Mouse (Mus musculus): ENCODE measurements around the gene Wdr92. TPM values are rescaled to one million over a fixed set of nuclear protein-coding genes. Genes with fewer than 3 reads are reported as not detected.
A peak's percentile ranks its signal among the peaks of the same experiment; 100 is the strongest.

Gene Wdr92
- polyA plus RNA-seq (2015; fragmentation: Nextera tagmentation; extraction: Ambion mirVana), result 24.7 and 27.2 TPM in 2 replicates

GRCm38 (mm10) chr11:17181807-17182206 is at the start of gene Wdr92:
Gene Wdr92 (plus strand): TSS chr11:17182107.
- Histone ChIP-seq H3K4me2 (replicated peaks) (no peak within 1 kb of the TSS), H3K27ac (no peak within 1 kb of the TSS), H3K4me3 (replicated peaks) (no peak within 1 kb of the TSS), H3K9me3 (no peaks in the 10 kb centered on the region), H3K36me3 (no peaks in the 10 kb centered on the region), H3K4me1 (replicated peaks) (no peaks in the 10 kb centered on the region), H3K27me3 (replicated peaks) (no peaks in the 10 kb centered on the region), H3K9ac (no peak within 1 kb of the TSS)
- ATAC-seq, result no peak
- 79% methylated on average over 3 of the region's 3 CpGs for WGBS

DNA sequence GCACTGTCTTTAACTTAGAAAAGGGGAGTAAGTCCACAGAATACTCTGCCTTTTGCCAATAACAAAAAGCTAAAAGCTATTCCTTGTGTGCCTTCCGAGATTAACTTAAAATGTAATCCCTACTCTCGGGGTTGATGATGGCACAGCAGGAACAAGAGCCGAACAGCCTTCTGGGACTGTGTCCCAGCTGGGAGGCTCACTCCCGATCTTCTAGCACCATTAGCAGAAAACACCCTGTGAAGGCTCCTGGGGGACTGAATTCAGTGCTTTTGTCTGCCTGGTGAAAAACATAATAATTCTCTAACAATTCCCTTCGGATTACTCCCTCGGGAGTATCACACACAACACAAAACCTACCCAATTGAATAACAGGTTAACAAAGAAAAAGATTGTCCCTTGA is 46.3 kb upstream of the Wdr92 start:
- Histone ChIP-seq H3K36me3 (no peaks in the 10 kb centered on the region), H3K4me2 (replicated peaks) (no peak overlapping the region), H3K27me3 (replicated peaks) (no peaks in the 10 kb centered on the region), H3K27ac (no peak overlapping the region), H3K9ac (no peak overlapping the region), H3K4me1 (replicated peaks) (no peaks in the 10 kb centered on the region), H3K4me3 (replicated peaks) (no peak overlapping the region), H3K9me3 (no peaks in the 10 kb centered on the region)
- WGBS, result 52% methylated on average over 6 of the region's 6 CpGs
- ATAC-seq, result no peak

DNA sequence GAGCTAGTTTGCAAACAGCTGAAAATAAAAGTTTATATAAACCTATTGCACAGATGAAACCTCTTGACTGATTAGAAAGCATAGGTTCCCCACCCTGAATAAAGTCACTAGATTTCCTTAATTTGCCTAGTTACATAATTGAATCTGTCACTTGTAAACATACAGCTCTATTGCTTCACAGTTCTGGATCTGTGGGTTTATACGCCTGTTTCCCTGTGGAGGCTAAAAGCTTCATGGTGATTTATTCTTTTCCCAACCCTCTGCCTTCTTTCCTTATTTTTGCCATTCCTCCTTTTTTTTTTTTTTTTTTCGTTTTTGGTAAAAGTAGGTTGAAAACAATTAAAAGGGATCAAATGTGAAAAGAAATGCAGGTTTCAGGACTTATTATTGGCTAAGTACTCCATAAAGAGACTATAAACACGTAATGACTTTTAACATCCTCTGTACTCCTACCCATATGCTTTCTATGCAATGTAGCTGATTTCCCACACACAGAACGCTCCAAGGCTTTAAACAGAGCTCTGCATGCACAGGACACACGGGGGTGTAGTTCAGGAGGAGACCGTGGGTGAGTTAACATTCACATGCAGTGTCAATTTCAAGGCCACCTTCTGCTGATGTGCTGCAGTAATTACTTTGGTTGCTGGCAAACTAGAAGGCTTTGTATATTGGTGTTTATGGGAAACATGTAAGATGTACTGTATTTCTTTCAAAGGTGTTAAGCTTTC is 43.4 kb upstream of the Wdr92 start:
- no peaks in the 10 kb centered on the region for H3K36me3 ChIP-seq
- ATAC-seq, result no peak

GRCm38 (mm10) chr11:17158858-17159737 is 22.8 kb upstream of the Wdr92 start, which contains the start of gene Ppp3r1:
Gene Ppp3r1 (plus strand): TSS chr11:17159263.
- Histone ChIP-seq H3K27me3 (replicated peaks) (no peaks in the 10 kb centered on the region), H3K4me3 (replicated peaks) (peak within 1 kb of the TSS; percentile 96), H3K9ac (peak within 1 kb of the TSS; percentile 97), H3K27ac (peak within 1 kb of the TSS; percentile 97), H3K36me3 (no peaks in the 10 kb centered on the region), H3K9me3 (no peaks in the 10 kb centered on the region), H3K4me1 (replicated peaks) (peaks cover 15% of the 10 kb centered on the region), H3K4me2 (replicated peaks) (peak within 1 kb of the TSS; percentile 81)
- ATAC-seq, result peak; percentile 97
- under 1% methylated on average over 85 of the region's 89 CpGs for WGBS

More for the DNA sequence above, 43.4 kb upstream of the Wdr92 start:
- no peaks in the 10 kb centered on the region for H3K9me3 ChIP-seq
- H3K4me2 ChIP-seq (replicated peaks), result no peak overlapping the region
- H3K4me3 ChIP-seq (replicated peaks), result no peak overlapping the region
- H3K27ac ChIP-seq, result no peak overlapping the region
- H3K9ac ChIP-seq, result no peak overlapping the region
- H3K4me1 ChIP-seq (replicated peaks), result no peaks in the 10 kb centered on the region
- no peaks in the 10 kb centered on the region for H3K27me3 ChIP-seq (replicated peaks)
- 58% methylated on average over 6 of the region's 6 CpGs for WGBS

GRCm38 (mm10) chr11:17159738-17160241 is 22.1 kb upstream of the Wdr92 start:
- no peaks in the 10 kb centered on the region for H3K27me3 ChIP-seq (replicated peaks)
- peak overlapping the region; percentile 97 for H3K9ac ChIP-seq
- H3K36me3 ChIP-seq, result no peaks in the 10 kb centered on the region
- H3K4me2 ChIP-seq (replicated peaks), result peak overlapping the region; percentile 56
- no peaks in the 10 kb centered on the region for H3K9me3 ChIP-seq
- H3K4me1 ChIP-seq (replicated peaks), result peaks cover 16% of the 10 kb centered on the region
- peak overlapping the region; percentile 97 for H3K27ac ChIP-seq
- peak overlapping the region; percentile 96 for H3K4me3 ChIP-seq (replicated peaks)
- peak; percentile 29 for ATAC-seq
- WGBS, result 1% methylated on average over 37 of the region's 46 CpGs

DNA sequence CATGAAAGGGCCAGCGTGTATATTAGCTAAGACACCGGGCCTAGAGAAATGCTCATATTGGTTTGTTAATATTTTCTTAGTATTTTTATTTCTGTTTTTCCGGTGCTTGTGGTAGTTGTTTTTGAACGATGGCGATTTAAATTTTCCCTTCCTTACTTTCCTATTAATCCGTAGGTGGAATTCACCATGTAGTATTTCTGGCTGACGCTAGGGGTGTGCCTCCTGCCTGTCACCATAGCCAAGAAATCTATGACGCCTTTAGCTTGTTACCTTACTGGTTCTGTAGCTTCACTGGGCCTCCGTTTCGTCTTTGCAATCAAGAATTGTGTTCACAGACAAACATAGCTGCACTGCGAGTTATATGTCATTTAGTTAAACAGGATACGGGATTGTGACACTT is 21.7 kb upstream of the Wdr92 start:
- Histone ChIP-seq H3K27me3 (replicated peaks) (no peaks in the 10 kb centered on the region), H3K9me3 (no peaks in the 10 kb centered on the region), H3K4me2 (replicated peaks) (peak overlapping the region; percentile 56), H3K9ac (peak overlapping the region; percentile 97), H3K27ac (peak overlapping the region; percentile 97), H3K4me1 (replicated peaks) (peaks cover 16% of the 10 kb centered on the region), H3K36me3 (no peaks in the 10 kb centered on the region), H3K4me3 (replicated peaks) (peak overlapping the region; percentile 96)
- ATAC-seq, result no peak
- under 1% methylated on average over 12 of the region's 12 CpGs for WGBS

DNA sequence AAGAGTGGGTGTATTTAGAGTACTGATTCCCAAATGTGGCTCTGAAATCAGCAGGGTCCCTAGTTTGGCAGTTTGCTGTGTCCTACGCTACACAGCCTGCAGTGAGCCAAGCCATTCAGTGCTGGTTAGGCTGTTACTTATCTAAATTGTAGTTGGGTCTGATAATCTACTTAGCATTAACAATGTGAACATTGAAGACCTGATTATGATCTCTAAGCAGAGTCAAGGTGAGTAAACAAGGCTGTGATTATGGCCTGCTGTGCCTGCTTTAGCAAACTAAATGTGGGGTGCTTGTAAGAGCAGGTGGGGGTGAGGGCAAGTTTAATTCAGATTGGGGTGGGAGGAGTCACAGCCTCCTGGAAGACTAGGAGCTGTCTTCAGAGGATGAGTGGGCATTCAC is 18.0 kb upstream of the Wdr92 start:
- Histone ChIP-seq H3K4me2 (replicated peaks) (peak overlapping the region; percentile 37; the same call in 1 of the 2 replicates), H3K27ac (no peak overlapping the region), H3K4me3 (replicated peaks) (no peak overlapping the region), H3K4me1 (replicated peaks) (peaks cover 25% of the 10 kb centered on the region), H3K36me3 (no peaks in the 10 kb centered on the region), H3K27me3 (replicated peaks) (no peaks in the 10 kb centered on the region), H3K9ac (no peak overlapping the region), H3K9me3 (no peaks in the 10 kb centered on the region)
- peak; percentile 18 for ATAC-seq
- WGBS, result 62% methylated on average over 1 of the region's 1 CpGs

- H3K4me3 ChIP-seq (replicated peaks), result no peak overlapping the region
- H3K4me1 ChIP-seq (replicated peaks), result peaks cover 26% of the 10 kb centered on the region
- no peak overlapping the region for H3K4me2 ChIP-seq (replicated peaks)
- H3K36me3 ChIP-seq, result no peaks in the 10 kb centered on the region
- H3K27me3 ChIP-seq (replicated peaks), result no peaks in the 10 kb centered on the region
- H3K27ac ChIP-seq, result no peak overlapping the region
- H3K9ac ChIP-seq, result no peak overlapping the region
- no peaks in the 10 kb centered on the region for H3K9me3 ChIP-seq
- 87% methylated on average over 7 of the region's 7 CpGs for WGBS
- ATAC-seq, result no peak
Measured at GRCm38 (mm10) chr11:17166627-17167026, 15.3 kb upstream of the Wdr92 start.

DNA sequence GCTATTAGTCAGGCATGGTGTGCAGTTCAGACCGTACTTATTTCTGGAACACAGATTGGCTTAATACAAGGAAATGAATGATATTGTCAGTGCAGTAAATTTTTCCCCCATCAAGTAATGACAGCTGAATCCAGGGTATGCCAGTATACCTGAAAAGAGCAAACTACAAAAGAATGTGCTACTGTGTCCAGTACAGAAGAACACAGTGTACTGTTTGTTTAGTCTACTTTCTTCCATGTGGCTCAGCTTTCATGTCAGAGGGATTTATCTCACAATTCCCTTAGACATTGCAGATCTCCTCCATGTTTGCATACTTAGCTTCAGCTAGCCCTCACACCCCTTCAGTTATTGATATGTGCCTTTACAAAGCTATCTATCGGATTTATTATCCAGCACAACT is 12.6 kb upstream of the Wdr92 start:
- Histone ChIP-seq H3K27ac (no peak overlapping the region), H3K27me3 (replicated peaks) (no peaks in the 10 kb centered on the region), H3K9ac (no peak overlapping the region), H3K4me3 (replicated peaks) (no peak overlapping the region), H3K4me2 (replicated peaks) (no peak overlapping the region), H3K9me3 (no peaks in the 10 kb centered on the region), H3K4me1 (replicated peaks) (peaks cover 13% of the 10 kb centered on the region; the same call in 1 of the 2 replicates), H3K36me3 (no peaks in the 10 kb centered on the region)
- WGBS, result 49% methylated on average over 2 of the region's 2 CpGs
- no peak for ATAC-seq

DNA sequence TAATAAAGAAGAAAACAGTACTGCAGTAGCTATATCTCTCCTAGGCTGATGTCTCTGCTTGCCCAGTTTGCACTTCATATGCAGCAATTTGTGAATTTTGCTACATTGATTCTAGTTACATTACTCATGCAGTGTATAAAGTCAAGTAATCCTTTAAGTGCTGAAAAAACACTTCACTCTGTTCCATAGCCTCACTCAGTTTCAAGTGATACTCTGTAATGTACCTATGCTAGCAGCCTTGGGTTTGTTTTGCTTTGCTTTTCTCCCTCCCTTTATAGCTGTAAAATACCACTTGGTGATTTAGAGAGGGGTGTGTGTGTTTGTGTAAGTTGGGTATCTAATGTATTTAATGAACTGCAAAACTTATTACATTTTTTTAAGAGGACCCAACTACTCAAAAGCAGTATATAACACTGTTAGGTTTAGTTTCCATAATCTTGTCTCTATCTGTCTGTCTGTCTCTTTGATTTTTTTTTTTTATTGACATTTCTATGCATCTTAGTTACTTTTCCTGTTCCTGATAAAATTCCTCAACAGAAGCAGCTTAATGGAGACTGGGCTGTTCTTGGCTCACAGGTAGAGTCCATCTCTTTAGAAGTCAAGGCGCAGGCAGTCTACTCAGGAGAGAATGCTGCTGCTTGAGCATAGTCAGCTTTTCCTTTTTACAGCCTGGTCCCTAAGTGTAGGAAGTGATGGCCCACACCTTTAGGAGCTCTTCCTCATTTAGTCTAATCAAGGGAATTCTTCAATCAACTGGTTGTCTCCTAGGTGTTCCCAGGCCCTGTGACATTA is 10.8 kb upstream of the Wdr92 start:
- H3K27me3 ChIP-seq (replicated peaks), result no peaks in the 10 kb centered on the region
- H3K27ac ChIP-seq, result no peak overlapping the region
- H3K4me1 ChIP-seq (replicated peaks), result 0 out of 2 replicates have a peak, but pooled peaks cover 9% of the 10 kb centered on the region
- no peaks in the 10 kb centered on the region for H3K36me3 ChIP-seq
- 95% methylated on average over 1 of the region's 1 CpGs for WGBS
- ATAC-seq, result no peak
- no peak overlapping the region for H3K4me2 ChIP-seq (replicated peaks)
- H3K9ac ChIP-seq, result no peak overlapping the region
- no peaks in the 10 kb centered on the region for H3K9me3 ChIP-seq
- H3K4me3 ChIP-seq (replicated peaks), result no peak overlapping the region

DNA sequence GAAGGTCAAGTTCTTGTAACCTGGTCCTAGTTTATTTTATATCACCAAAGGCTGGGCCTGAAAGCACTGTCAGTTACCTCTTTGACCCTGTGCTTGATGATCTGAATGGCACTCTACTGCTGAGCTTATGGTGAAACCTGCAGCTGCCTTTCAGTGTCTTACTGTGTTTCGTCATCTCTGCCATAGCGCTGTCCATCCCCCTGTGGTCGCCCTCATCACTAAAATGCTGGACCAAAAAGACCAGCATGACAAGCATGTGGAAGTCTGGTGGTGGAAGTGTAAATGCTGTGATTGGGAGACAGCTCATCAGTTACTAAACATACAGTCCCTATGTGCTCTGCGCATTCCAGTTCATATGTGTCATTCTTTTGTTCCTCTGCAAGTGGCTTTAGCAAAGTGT is 9.6 kb upstream of the Wdr92 start:
- WGBS, result 93% methylated on average over 4 of the region's 4 CpGs
- 0 out of 2 replicates have a peak, but pooled peaks cover 3% of the 10 kb centered on the region for H3K4me1 ChIP-seq (replicated peaks)
- ATAC-seq, result no peak

More for the DNA sequence above, 9.6 kb upstream of the Wdr92 start:
- no peaks in the 10 kb centered on the region for H3K36me3 ChIP-seq
- no peak overlapping the region for H3K4me2 ChIP-seq (replicated peaks)
- no peak overlapping the region for H3K4me3 ChIP-seq (replicated peaks)
- H3K27ac ChIP-seq, result no peak overlapping the region
- no peak overlapping the region for H3K9ac ChIP-seq
- H3K27me3 ChIP-seq (replicated peaks), result no peaks in the 10 kb centered on the region
- no peaks in the 10 kb centered on the region for H3K9me3 ChIP-seq

All from intestine, embryonic 15.5 days (tissue).